Comparison of ENCODE assay signal across 22 mouse cellular contexts in genomic region chr16:4634681-4635080, GRCm38 (mm10). TPM values are rescaled to one million over a fixed set of nuclear protein-coding genes. Genes with fewer than 3 reads are reported as not detected.
"Had no signal": no experiment of that assay in that cellular context is flagged by ENCODE, and none has a peak within 500 bp of the region (broad histone marks: within the 10 kb centered on the region; RNA-seq: fewer than 3 reads in every experiment).

No protein-coding gene starts in this region.

- H3K9ac ChIP-seq: limb, embryonic 12.5 days; limb, embryonic 15.5 days; liver, embryonic 14.5 days; liver, postnatal 0 days; lung, embryonic 14.5 days; midbrain, embryonic 12.5 days; midbrain, embryonic 15.5 days; neural tube, embryonic 12.5 days; neural tube, embryonic 15.5 days; stomach, embryonic 15.5 days had no signal

- DNase-seq: kidney, postnatal 10 days; layer of hippocampus, postnatal 36 days; liver, postnatal 0 days; lung, embryonic 14.5 days; retina, postnatal 1 day; right cerebral cortex, postnatal 25 days; spleen, adult 18-20 months; thymus, postnatal 25 days had no signal

- ATAC-seq: liver, postnatal 0 days; lung, postnatal 0 days; midbrain, embryonic 15.5 days had no signal

- H3K4me3 ChIP-seq: kidney, embryonic 15.5 days; left cerebral cortex, adult 2 months; limb, embryonic 12.5 days; limb, embryonic 15.5 days; midbrain, embryonic 12.5 days; midbrain, embryonic 15.5 days; neural tube, embryonic 12.5 days; neural tube, embryonic 15.5 days; stomach, embryonic 15.5 days had no signal

- H3K4me1 ChIP-seq: neural tube, embryonic 12.5 days had no signal

- H3K9me3 ChIP-seq: kidney, embryonic 15.5 days; limb, embryonic 12.5 days; limb, embryonic 15.5 days; midbrain, embryonic 12.5 days; midbrain, embryonic 15.5 days; neural tube, embryonic 12.5 days; neural tube, embryonic 15.5 days; stomach, embryonic 15.5 days had no signal

- H3K27ac ChIP-seq: kidney, embryonic 15.5 days; left cerebral cortex, adult 2 months; limb, embryonic 12.5 days; limb, embryonic 15.5 days; liver, embryonic 14.5 days; macrophage; midbrain, embryonic 12.5 days; midbrain, embryonic 15.5 days; neural tube, embryonic 12.5 days; neural tube, embryonic 15.5 days; stomach, embryonic 15.5 days had no signal

- H3K4me2 ChIP-seq: kidney, embryonic 15.5 days; limb, embryonic 12.5 days; limb, embryonic 15.5 days; liver, embryonic 11.5 days; lung, embryonic 14.5 days; midbrain, embryonic 12.5 days; midbrain, embryonic 15.5 days; neural tube, embryonic 12.5 days; neural tube, embryonic 15.5 days; stomach, embryonic 15.5 days had no signal

- H3K27me3 ChIP-seq: kidney, embryonic 15.5 days; limb, embryonic 12.5 days; limb, embryonic 15.5 days; midbrain, embryonic 12.5 days; midbrain, embryonic 15.5 days; neural tube, embryonic 12.5 days; neural tube, embryonic 15.5 days; stomach, embryonic 15.5 days had no signal

- H3K36me3 ChIP-seq: midbrain, embryonic 15.5 days had no signal

RNA-seq across cellular contexts. Expression of gene Vasn, which starts 5.1 kb away (rescaled TPM):
- total RNA-seq: megakaryocyte, adult 5-6 weeks had no signal
